Mouse (Mus musculus) heart, embryonic 12.5 days (tissue): ENCODE measurements around the gene Foxc2. TPM values are rescaled to one million over a fixed set of nuclear protein-coding genes. Genes with fewer than 3 reads are reported as not detected.
"Not testable (repeated sequence)": the region's sequence is repeated elsewhere in the genome, so short reads cannot be mapped to it uniquely, and the experiment has no call there.

ENCODE experiments used
- ATAC-seq: fragments of 200-750 bp; cut with Nextera tagmentation; 2 replicates; pipeline ENCODE4 v1.8.0; 2017; ENCODE audit warnings: moderate TSS enrichment, moderate library complexity; ENCODE audit not compliant: insufficient number of reproducible peaks, low FRiP score
- H3K27ac ChIP-seq: fragments of 300-500 bp; sonication (generic); 2 replicates; pipeline ENCODE4 v1.5.1; 2016; ENCODE audit warnings: mild to moderate bottlenecking, moderate library complexity; ENCODE audit not compliant: poor library complexity, severe bottlenecking
- H3K27me3 ChIP-seq: fragments of 300-500 bp; sonication (generic); replicated peaks from 2 replicates; pipeline ENCODE4 v1.6.1; 2016; ENCODE audit warnings: mild to moderate bottlenecking, moderate library complexity
- H3K36me3 ChIP-seq: fragments of 300-500 bp; sonication (generic); 2 replicates; pipeline ENCODE4 v1.6.1; 2016; ENCODE audit warnings: mild to moderate bottlenecking, moderate library complexity
- H3K4me1 ChIP-seq: fragments of 300-500 bp; sonication (generic); replicated peaks from 2 replicates; pipeline ENCODE4 v1.6.1; 2016; ENCODE audit warnings: mild to moderate bottlenecking
- H3K4me2 ChIP-seq: fragments of 300-500 bp; sonication (generic); 2 replicates; pipeline ENCODE4 v1.6.1; 2016; ENCODE audit warnings: mild to moderate bottlenecking, moderate library complexity
- H3K4me3 ChIP-seq: fragments of 300-500 bp; sonication (generic); 2 replicates; pipeline ENCODE4 v1.5.1; 2016; ENCODE audit warnings: mild to moderate bottlenecking
- H3K9ac ChIP-seq: fragments of 300-500 bp; sonication (generic); 2 replicates; pipeline ENCODE4 v1.6.1; 2016; ENCODE audit warnings: mild to moderate bottlenecking, moderate library complexity
- H3K9me3 ChIP-seq: fragments of 300-500 bp; sonication (generic); replicated peaks from 2 replicates; pipeline ENCODE4 v1.6.1; 2016; ENCODE audit warnings: mild to moderate bottlenecking, moderate library complexity
- WGBS: fragments of 180-500 bp; shearing (Covaris S2); methylation state at CpG from one replicate; pipeline ENCODE4 v1.1.7; 2016; 5-methylcytosine and 5-hydroxymethylcytosine counted together
- polyA plus RNA-seq: library from polyadenylated mRNA; unstranded; fragments of >200 nt; fragmentation: Nextera tagmentation; extraction: Ambion mirVana; gene quantifications from 2 replicates; pipeline ENCODE4 v1.2.1, GENCODE M21; 2016

Foxc2 gene
- polyA plus RNA-seq, 1 experiment from 2014 or later = 20.8 TPM

GRCm38 (mm10) chr8:121129265-121129940 lies 13.4 kb downstream of the Foxc2 start:
- 31% methylated on average over 16 of the region's 16 CpGs for WGBS
- Histone ChIP-seq H3K36me3 (no peaks in the 10 kb centered on the region), H3K4me3 (peak overlapping the region; percentile 29; the same call in 1 of the 2 replicates), H3K9ac (no peak overlapping the region), H3K27ac (no peak overlapping the region), H3K4me2 (peak overlapping the region; percentile 78), H3K27me3 (peaks cover 69% of the 10 kb centered on the region), H3K4me1 (peaks cover 49% of the 10 kb centered on the region), H3K9me3 (no peaks in the 10 kb centered on the region)
- ATAC-seq = no peak

GRCm38 (mm10) chr8:121130522-121130921 lies 14.6 kb downstream of the Foxc2 start:
- 40% methylated on average over 5 of the region's 5 CpGs for WGBS
- ATAC-seq = no peak
- Histone ChIP-seq H3K4me1 (peaks cover 44% of the 10 kb centered on the region), H3K4me3 (no peak overlapping the region), H3K9ac (no peak overlapping the region), H3K27ac (no peak overlapping the region), H3K27me3 (peaks cover 63% of the 10 kb centered on the region), H3K4me2 (no peak overlapping the region), H3K9me3 (no peaks in the 10 kb centered on the region), H3K36me3 (no peaks in the 10 kb centered on the region)

GRCm38 (mm10) chr8:121132961-121133513 lies 17.1 kb downstream of the Foxc2 start:
- H3K4me2 ChIP-seq = no peak overlapping the region
- peaks cover 22% of the 10 kb centered on the region for H3K4me1 ChIP-seq
- H3K9ac ChIP-seq = no peak overlapping the region
- peaks cover 19% of the 10 kb centered on the region for H3K36me3 ChIP-seq
- 72% methylated on average over 5 of the region's 5 CpGs for WGBS
- H3K4me3 ChIP-seq = no peak overlapping the region
- H3K9me3 ChIP-seq = peaks cover 20% of the 10 kb centered on the region
- H3K27ac ChIP-seq = no peak overlapping the region
- H3K27me3 ChIP-seq = peaks cover 40% of the 10 kb centered on the region
- no peak for ATAC-seq

GRCm38 (mm10) chr8:121134102-121134501 lies 18.1 kb downstream of the Foxc2 start:
- WGBS = 82% methylated on average over 10 of the region's 10 CpGs
- no peak overlapping the region for H3K4me3 ChIP-seq
- H3K27me3 ChIP-seq = peaks cover 30% of the 10 kb centered on the region
- no peak overlapping the region for H3K27ac ChIP-seq
- no peak for ATAC-seq
- peaks cover 24% of the 10 kb centered on the region for H3K36me3 ChIP-seq
- peaks cover 12% of the 10 kb centered on the region for H3K4me1 ChIP-seq
- H3K9ac ChIP-seq = no peak overlapping the region
- peaks cover 26% of the 10 kb centered on the region for H3K9me3 ChIP-seq
- H3K4me2 ChIP-seq = no peak overlapping the region

- 78% methylated on average over 11 of the region's 11 CpGs for WGBS
- Histone ChIP-seq H3K27ac (no peak overlapping the region), H3K27me3 (peaks cover 26% of the 10 kb centered on the region), H3K9ac (no peak overlapping the region), H3K4me1 (peaks cover 7% of the 10 kb centered on the region), H3K4me2 (no peak overlapping the region), H3K9me3 (peaks cover 26% of the 10 kb centered on the region), H3K36me3 (peaks cover 24% of the 10 kb centered on the region), H3K4me3 (no peak overlapping the region)
- no peak for ATAC-seq
Observed at GRCm38 (mm10) chr8:121134512-121134911, 18.5 kb downstream of the Foxc2 start.

DNA sequence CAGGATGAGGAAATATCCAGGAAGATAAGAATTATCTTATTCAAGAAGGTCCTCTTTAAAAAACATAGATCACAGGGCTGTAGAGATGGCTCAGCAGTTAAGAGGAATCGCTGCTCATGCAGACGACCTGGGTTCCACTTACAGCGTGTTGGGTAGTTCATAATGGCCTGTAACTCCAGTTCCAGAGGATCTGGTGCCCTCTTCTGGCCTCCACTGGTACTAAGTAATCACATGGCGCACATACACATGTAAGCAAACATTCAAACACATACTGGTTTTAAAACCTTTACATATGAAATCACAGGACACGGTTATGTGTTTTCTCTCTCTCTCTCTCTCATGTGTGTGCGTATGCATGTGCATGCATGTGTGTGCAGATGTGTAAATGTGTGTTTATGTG lies 20.9 kb downstream of the Foxc2 start:
- Histone ChIP-seq H3K9me3 (peaks cover 26% of the 10 kb centered on the region), H3K4me2 (no peak overlapping the region), H3K27ac (no peak overlapping the region), H3K27me3 (peaks cover 7% of the 10 kb centered on the region), H3K4me1 (peaks cover 7% of the 10 kb centered on the region), H3K36me3 (peaks cover 24% of the 10 kb centered on the region), H3K9ac (no peak overlapping the region), H3K4me3 (no peak overlapping the region)
- WGBS = 89% methylated on average over 6 of the region's 6 CpGs
- no peak for ATAC-seq

DNA sequence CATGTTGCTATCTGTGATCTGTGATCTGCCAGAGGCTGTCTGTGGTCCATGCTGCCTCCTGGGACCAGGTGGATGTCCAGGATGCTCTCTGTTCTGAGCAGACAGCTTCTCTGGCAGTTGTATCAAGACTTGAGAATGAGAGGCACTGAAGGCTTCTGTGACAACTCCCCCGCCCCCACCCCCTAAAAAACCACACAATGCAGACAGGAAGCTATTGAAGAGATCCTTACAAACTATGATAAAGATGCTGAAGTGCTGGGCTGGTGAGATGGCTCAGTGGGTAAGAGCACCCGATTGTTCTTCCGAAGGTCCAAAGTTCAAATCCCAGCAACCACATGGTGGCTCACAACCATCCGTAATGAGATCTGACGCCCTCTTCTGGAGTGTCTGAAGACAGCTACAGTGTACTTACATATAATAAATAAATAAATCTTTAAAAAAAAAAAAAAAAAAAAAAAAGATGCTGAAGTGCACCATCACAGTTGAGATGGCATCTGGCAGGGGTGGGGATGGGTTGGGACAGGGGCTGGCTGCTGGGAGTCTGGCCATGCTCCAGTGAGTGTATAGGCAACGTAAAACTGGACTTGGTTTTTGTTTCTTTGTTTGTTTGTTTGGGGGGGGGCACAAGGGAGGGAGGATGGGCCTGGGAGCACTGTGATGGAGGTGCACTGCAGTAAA lies 29.6 kb downstream of the Foxc2 start:
- H3K36me3 ChIP-seq, H3K27ac ChIP-seq, H3K4me3 ChIP-seq, H3K4me2 ChIP-seq, H3K9ac ChIP-seq, ATAC-seq, H3K9me3 ChIP-seq: not testable (repeated sequence)
- Histone ChIP-seq H3K4me1 (peaks cover 18% of the 10 kb centered on the region), H3K27me3 (peaks cover 19% of the 10 kb centered on the region)
- WGBS = 63% methylated on average over 4 of the region's 6 CpGs

- no peaks in the 10 kb centered on the region for H3K36me3 ChIP-seq
- H3K27me3 ChIP-seq = peaks cover 22% of the 10 kb centered on the region
- H3K4me2 ChIP-seq = peak overlapping the region; percentile 18; the same call in 1 of the 2 replicates
- 11% methylated on average over 8 of the region's 8 CpGs for WGBS
- no peak overlapping the region for H3K27ac ChIP-seq
- H3K9me3 ChIP-seq = no peaks in the 10 kb centered on the region
- no peak overlapping the region for H3K4me3 ChIP-seq
- ATAC-seq = no peak
- peaks cover 28% of the 10 kb centered on the region for H3K4me1 ChIP-seq
- no peak overlapping the region for H3K9ac ChIP-seq
Observed at GRCm38 (mm10) chr8:121148573-121149083, 32.7 kb downstream of the Foxc2 start.

DNA sequence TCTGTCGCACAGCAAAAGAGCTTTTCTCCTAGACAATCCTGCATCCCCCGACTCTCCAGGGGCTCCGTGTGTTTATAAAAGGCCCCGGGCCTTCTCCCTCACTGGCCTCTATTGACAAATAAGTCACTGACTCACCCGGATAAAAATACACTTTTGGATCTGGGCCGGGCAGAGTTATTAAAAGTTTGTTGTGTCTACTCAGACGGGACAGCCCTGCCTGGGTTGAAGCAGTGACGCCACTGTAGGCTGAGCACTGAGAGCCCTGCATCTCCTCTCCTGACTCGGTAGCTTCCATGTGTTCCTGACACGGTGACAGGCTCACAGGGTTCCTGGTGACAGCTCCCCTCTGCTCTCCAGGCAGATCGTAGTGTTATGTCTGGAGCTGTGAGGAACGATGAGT lies 36.4 kb downstream of the Foxc2 start:
- no peak overlapping the region for H3K27ac ChIP-seq
- WGBS = 26% methylated on average over 12 of the region's 12 CpGs
- H3K9ac ChIP-seq = no peak overlapping the region
- no peak overlapping the region for H3K4me3 ChIP-seq
- peaks cover 32% of the 10 kb centered on the region for H3K4me1 ChIP-seq
- H3K27me3 ChIP-seq = peaks cover 13% of the 10 kb centered on the region
- no peaks in the 10 kb centered on the region for H3K36me3 ChIP-seq
- H3K4me2 ChIP-seq = peak overlapping the region; percentile 16; the same call in 1 of the 2 replicates
- ATAC-seq = no peak
- H3K9me3 ChIP-seq = no peaks in the 10 kb centered on the region

DNA sequence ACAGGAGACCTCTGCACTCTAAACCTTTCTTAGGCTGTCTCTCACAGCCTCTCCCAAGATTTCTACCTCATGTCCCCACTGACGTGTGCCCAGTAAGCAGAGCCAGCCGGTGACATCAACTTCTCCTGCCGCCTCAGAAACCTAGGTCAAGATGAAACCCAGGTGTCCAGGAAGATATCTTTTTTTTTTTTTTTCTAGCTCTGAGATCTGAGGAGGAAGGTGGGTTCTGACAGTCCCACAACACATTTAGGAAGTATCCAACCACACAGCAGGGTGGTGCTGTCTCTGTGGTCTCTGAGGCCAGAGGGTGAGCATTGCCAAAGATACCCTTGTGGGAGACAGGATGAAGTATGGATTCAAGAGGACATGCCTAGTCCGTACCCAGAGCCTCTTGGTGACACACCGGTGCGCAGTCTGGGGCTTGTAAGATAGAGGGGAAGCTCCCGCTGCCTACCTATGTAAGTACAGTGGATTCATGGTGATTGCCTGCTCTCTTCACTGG lies 41.1 kb downstream of the Foxc2 start:
- WGBS = 85% methylated on average over 7 of the region's 7 CpGs
- no peak for ATAC-seq
- Histone ChIP-seq H3K36me3 (no peaks in the 10 kb centered on the region), H3K4me2 (no peak overlapping the region), H3K4me1 (peaks cover 34% of the 10 kb centered on the region), H3K4me3 (no peak overlapping the region), H3K9ac (0 out of 2 replicates have a peak overlapping the region, but pooled peaks have one; percentile 14), H3K27ac (no peak overlapping the region), H3K9me3 (no peaks in the 10 kb centered on the region), H3K27me3 (no peaks in the 10 kb centered on the region)

- no peaks in the 10 kb centered on the region for H3K9me3 ChIP-seq
- no peaks in the 10 kb centered on the region for H3K36me3 ChIP-seq
- ATAC-seq = peak; percentile 27; the same call in 1 of the 2 replicates
- H3K4me1 ChIP-seq = peaks cover 36% of the 10 kb centered on the region
- no peak overlapping the region for H3K27ac ChIP-seq
- WGBS = 42% methylated on average over 13 of the region's 13 CpGs
- no peaks in the 10 kb centered on the region for H3K27me3 ChIP-seq
- no peak overlapping the region for H3K4me3 ChIP-seq
- no peak overlapping the region for H3K9ac ChIP-seq
- no peak overlapping the region for H3K4me2 ChIP-seq
Observed at GRCm38 (mm10) chr8:121158812-121159211, 42.8 kb downstream of the Foxc2 start.
